Mouse (Mus musculus) heart, postnatal 0 days (tissue): ENCODE data around the gene Pitpnm3. TPM values are rescaled to one million over a fixed set of nuclear protein-coding genes. Genes with fewer than 3 reads are reported as not detected.

Source experiments
- ATAC-seq: fragments of 200-750 bp; cut with Nextera tagmentation; 2 replicates; pipeline ENCODE4 v1.8.0; 2017; ENCODE audit warnings: low read depth, moderate number of reproducible peaks, moderate library complexity; ENCODE audit not compliant: insufficient read depth
- DNase-seq: peaks from one replicate; pipeline ENCODE4 v3.0.0-alpha.2; 2016; ENCODE audit warnings: low spot score
- H3K27ac ChIP-seq: fragments of 300-500 bp; sonication (generic); 2 replicates; pipeline ENCODE4 v1.5.1; 2014; ENCODE audit warnings: low read depth, mild to moderate bottlenecking
- H3K27me3 ChIP-seq: fragments of 300-500 bp; sonication (generic); 2 replicates; pipeline ENCODE4 v1.6.1; 2014; ENCODE audit warnings: low read length, mixed read lengths; ENCODE audit not compliant: control insufficient read depth, insufficient read depth
- H3K36me3 ChIP-seq: fragments of 300-500 bp; sonication (generic); replicated peaks from 2 replicates; pipeline ENCODE4 v1.6.1; 2014; ENCODE audit warnings: low read length, mixed read lengths; ENCODE audit not compliant: control insufficient read depth, insufficient read depth
- H3K4me1 ChIP-seq: fragments of 300-500 bp; sonication (generic); 2 replicates; pipeline ENCODE4 v1.6.1; 2014; ENCODE audit warnings: antibody characterized with exemption; ENCODE audit not compliant: control insufficient read depth, insufficient read depth
- H3K4me2 ChIP-seq: fragments of 300-500 bp; sonication (generic); 2 replicates; pipeline ENCODE4 v1.6.1; 2014; ENCODE audit warnings: low read depth, mild to moderate bottlenecking, low read length, moderate library complexity
- H3K4me3 ChIP-seq: fragments of 300-500 bp; sonication (generic); 2 replicates; pipeline ENCODE4 v1.5.1; 2014; ENCODE audit warnings: low read depth, low read length
- H3K9ac ChIP-seq: fragments of 300-500 bp; sonication (generic); replicated peaks from 2 replicates; pipeline ENCODE4 v1.6.1; 2014; ENCODE audit warnings: low read depth, low read length, mixed read lengths
- H3K9me3 ChIP-seq: fragments of 300-500 bp; sonication (generic); replicated peaks from 2 replicates; pipeline ENCODE4 v1.6.1; 2016; ENCODE audit warnings: low read length; ENCODE audit not compliant: control insufficient read depth
- CTCF ChIP-seq: IDR thresholded peaks from 2 replicates; pipeline ENCODE4 v1.5.1; 2016; ENCODE audit warnings: antibody characterized with exemption, control low read depth, low read depth
- EP300 ChIP-seq: IDR thresholded peaks from 2 replicates; pipeline ENCODE4 v1.6.1; 2016; ENCODE audit warnings: antibody characterized with exemption, low read depth
- WGBS: fragments of 180-500 bp; shearing (Covaris S2); extraction: QIAGEN DNeasy Blood & Tissue Kit; methylation state at CpG from one replicate; pipeline ENCODE4 v1.1.7; 2014; 5-methylcytosine and 5-hydroxymethylcytosine counted together
- polyA plus RNA-seq: library from polyadenylated mRNA; unstranded; fragments of >200 nt; fragmentation: Nextera tagmentation; extraction: Ambion mirVana; gene quantifications from 2 replicates; pipeline ENCODE4 v1.2.1, GENCODE M21; 2015
- total RNA-seq: library from RNA; depleted of rRNA; stranded (reverse); fragments of >200 nt; gene quantifications from 2 replicates; pipeline ENCODE4 v1.2.3, GENCODE M21; 2014; ENCODE audit warnings: low replicate concordance; rRNA removed

Gene Pitpnm3
- total RNA-seq (0.27 and 1.0 TPM in 2 replicates), polyA plus RNA-seq (0.29 and 0.38 TPM in 2 replicates)

DNA sequence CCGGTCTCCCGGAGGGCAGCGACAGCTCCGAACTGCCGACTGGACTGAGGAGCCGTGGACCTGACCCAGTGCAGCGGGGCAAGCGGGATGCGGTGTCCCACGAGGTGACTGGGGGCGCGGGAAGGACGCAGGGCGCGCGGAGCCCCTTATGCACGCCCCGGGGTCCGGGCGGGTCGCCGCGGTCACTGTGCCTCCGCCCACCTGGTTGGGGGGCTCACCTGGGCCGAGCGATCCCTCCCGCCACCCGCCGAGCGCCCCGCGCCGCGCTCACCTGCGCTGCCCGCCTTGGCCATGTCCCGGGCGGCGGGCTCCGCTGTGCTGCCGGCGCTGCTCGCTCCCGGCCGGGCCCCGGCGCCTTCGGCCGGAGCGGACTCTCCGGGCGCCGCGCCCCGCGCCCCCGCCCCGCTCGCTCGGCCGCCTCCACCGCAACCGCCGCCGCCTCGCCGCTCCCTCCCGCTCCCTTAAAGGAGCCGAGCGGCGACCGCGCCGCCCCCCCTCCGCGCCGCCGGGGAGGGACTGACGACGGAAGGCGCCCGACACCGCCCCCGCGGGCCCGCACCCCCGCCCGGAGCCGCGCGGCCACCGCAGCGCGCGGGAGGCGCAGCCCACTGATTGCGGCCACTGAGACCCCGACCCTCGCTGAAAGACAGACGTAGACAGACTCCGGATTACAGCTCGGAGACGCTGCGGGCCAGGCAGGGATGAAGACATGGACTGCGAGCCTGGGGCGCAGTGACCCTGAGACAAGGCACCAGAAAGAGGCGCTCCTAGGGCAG is at the start of gene Pitpnm3:
Gene Pitpnm3, minus strand, starts transcription at position 396 of the 776 bp plus-strand sequence.
- TF ChIP-seq CTCF (no peak), EP300 (no peak)
- Histone ChIP-seq H3K27me3 (peaks cover 34% of the 10 kb centered on the region), H3K9ac (peak within 1 kb of the TSS; percentile 66), H3K36me3 (no peaks in the 10 kb centered on the region), H3K4me1 (peaks cover 31% of the 10 kb centered on the region), H3K9me3 (no peaks in the 10 kb centered on the region), H3K27ac (no peak within 1 kb of the TSS), H3K4me2 (peak within 1 kb of the TSS; percentile 95), H3K4me3 (peak within 1 kb of the TSS; percentile 61)
- 1% methylated on average over 63 of the region's 107 CpGs for WGBS
- ATAC-seq (peak; percentile 38; the same call in 1 of the 2 replicates), DNase-seq (no peak)

DNA sequence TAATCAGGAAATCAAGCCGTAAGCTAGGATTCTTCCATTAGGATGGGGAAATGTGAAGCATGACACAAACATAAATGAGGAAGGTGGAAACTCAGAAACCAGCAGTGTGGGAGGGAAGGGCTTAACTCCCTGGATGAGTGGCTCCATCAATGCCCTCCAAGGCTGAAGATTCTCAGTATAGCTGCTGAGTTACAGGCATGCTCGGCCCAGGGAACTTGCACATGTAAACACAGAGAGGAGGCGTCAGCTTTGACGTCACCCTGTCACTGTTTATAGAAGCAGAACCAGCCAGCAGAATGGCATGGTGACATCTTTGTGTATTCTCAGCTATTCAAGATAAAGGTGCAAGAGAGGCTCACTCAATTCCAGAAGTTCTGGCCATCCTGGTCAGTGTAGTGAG is 48.7 kb upstream of the Pitpnm3 start:
- TF ChIP-seq CTCF (no peak), EP300 (no peak)
- no peak overlapping the region for H3K4me3 ChIP-seq
- H3K9me3 ChIP-seq, result no peaks in the 10 kb centered on the region
- no peak overlapping the region for H3K4me2 ChIP-seq
- H3K4me1 ChIP-seq, result no peaks in the 10 kb centered on the region
- ATAC-seq (no peak), DNase-seq (no peak)
- WGBS, result 64% methylated on average over 4 of the region's 4 CpGs
- no peak overlapping the region for H3K9ac ChIP-seq
- H3K36me3 ChIP-seq, result peaks cover 34% of the 10 kb centered on the region
- no peak overlapping the region for H3K27ac ChIP-seq
- no peaks in the 10 kb centered on the region for H3K27me3 ChIP-seq

DNA sequence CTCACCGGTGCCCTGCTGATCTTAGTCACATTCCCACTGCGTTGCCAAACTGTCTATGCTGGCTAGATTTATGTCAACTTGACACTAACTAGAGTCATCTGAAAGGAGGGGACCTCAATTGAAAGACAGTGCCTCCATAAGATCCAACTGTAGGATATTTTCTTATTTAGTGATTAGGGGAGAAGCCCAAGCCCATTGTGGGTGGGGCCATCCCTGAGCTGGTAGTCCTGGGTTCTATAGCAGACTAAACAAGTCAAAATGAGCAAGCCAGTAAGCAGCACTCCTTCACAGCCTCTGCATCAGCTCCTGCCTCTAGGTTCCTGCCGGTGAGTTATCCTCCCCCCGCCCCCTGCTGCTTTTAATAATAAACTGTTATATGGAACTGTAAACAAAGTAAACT is 45.6 kb upstream of the Pitpnm3 start:
- no peak for DNase-seq
- Histone ChIP-seq H3K4me3 (no peak overlapping the region), H3K4me2 (no peak overlapping the region), H3K9ac (no peak overlapping the region), H3K4me1 (no peaks in the 10 kb centered on the region), H3K36me3 (peaks cover 44% of the 10 kb centered on the region), H3K9me3 (no peaks in the 10 kb centered on the region), H3K27me3 (no peaks in the 10 kb centered on the region), H3K27ac (no peak overlapping the region)
- WGBS, result 93% methylated on average over 4 of the region's 4 CpGs
- ATAC-seq, result no peak
- TF ChIP-seq CTCF (no peak), EP300 (no peak)

DNA sequence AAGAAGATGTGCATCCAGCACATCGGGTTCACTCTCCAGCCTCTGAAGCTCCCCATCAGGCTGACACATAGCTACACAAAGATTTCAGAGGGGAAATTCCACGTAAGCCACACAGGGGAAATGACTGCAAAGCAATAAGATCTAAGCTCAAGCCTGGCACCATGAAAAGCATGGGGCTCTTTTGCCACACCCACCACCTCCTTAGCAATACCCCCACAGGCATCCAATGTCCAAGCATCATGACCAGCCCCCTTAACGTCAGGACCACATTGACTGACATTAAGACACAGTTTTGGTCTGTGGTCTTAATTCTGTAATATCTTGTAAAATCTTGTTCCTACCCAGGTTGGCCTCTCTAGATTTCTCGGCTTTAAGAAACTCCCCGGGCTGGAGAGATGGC is 45.0 kb upstream of the Pitpnm3 start:
- Histone ChIP-seq H3K36me3 (peaks cover 49% of the 10 kb centered on the region), H3K4me2 (no peak overlapping the region), H3K4me1 (no peaks in the 10 kb centered on the region), H3K27me3 (no peaks in the 10 kb centered on the region), H3K4me3 (no peak overlapping the region), H3K27ac (no peak overlapping the region), H3K9me3 (no peaks in the 10 kb centered on the region), H3K9ac (no peak overlapping the region)
- 89% methylated on average over 5 of the region's 5 CpGs for WGBS
- ATAC-seq, result no peak
- DNase-seq, result no peak
- TF ChIP-seq EP300 (no peak), CTCF (no peak)

DNA sequence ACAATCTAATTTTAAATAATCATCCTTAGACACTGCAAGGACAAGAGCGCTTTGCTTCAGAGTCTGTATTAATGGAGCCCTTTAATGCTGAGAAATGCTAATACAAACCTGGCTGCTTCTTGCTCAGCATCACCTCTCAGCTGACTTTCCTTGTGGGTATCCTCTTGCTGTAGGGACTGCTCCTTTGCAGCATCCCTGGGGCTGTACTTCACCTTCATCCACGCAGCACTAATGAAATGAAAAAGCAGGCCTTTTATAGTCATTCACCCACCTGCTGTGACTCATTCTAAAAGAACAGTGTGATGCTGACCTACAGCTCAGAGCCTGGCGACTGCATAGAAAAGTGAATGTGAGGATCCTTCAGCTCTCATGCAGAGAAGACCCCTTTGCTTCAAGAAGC is 41.0 kb upstream of the Pitpnm3 start:
- Histone ChIP-seq H3K27ac (no peak overlapping the region), H3K9me3 (no peaks in the 10 kb centered on the region), H3K4me1 (no peaks in the 10 kb centered on the region), H3K4me3 (no peak overlapping the region), H3K4me2 (no peak overlapping the region), H3K9ac (no peak overlapping the region), H3K36me3 (peaks cover 63% of the 10 kb centered on the region), H3K27me3 (no peaks in the 10 kb centered on the region)
- ATAC-seq (no peak), DNase-seq (no peak)
- TF ChIP-seq CTCF (no peak), EP300 (no peak)
- WGBS, result 83% methylated on average over 3 of the region's 3 CpGs
